Mouse (Mus musculus): ENCODE results near the gene Alx1.

Gene Alx1

DNA sequence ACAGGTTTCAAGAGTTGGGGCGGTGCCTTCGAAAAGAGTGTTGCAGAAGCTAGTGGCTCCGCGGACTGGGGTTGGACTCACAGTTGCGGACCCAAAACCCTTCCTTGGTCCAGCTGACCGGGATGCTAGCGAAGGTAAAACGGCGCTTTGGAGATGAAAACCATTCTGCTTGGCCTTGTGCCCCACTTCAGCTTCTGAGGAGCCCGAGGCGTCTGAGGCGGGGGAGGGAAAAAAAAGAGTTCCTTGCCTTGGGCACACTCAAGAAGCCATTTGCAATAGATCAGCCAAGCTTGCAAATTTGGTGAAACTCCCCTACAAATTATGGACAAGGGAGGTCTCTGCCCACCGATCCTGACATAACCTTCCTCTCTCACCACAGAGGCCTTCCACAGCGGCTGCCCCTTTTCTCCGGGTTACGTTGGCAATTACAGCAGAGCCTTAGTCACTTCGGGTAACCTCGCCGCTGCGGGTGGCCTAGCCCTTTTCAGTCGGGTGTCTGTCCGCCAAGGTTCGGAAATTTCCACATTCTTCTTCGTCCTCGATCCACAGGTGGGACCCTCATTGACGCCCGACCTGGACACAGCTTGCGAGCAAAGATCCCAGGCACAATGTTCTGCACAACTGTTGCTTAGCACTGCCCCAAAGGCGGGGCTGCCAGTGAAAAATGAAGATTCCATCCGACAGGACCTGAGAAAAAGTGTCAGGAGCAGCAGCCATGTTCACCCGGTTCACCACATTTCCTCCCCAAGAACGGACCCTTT lies at the start of gene Alx1:
Alx1 (minus strand) TSS at position 486 of the 761 bp plus-strand sequence.
- DNase-seq (ENCODE audit: low spot score in 2 of 2), result no peak

DNA sequence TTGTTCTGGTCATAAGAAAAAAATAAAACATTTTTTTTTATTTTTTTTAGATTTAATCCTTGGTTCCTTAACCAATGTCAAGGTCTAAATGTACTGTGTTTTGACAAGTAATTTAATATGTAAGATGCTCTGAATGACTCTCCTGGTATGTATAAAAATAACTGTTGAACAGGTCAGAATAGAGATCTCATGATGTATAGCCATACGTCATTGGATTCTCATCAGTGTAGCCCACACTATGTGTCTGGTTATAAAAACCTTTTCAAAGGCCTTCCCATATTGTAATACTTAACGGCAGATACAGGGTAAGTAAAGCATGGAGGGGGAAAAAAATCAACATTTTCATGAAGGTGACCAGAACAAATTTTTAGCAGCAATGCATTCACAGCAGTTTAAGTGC lies 19.6 kb upstream of the Alx1 start:
- DNase-seq (ENCODE audit: low spot score in 2 of 2), result no peak

DNA sequence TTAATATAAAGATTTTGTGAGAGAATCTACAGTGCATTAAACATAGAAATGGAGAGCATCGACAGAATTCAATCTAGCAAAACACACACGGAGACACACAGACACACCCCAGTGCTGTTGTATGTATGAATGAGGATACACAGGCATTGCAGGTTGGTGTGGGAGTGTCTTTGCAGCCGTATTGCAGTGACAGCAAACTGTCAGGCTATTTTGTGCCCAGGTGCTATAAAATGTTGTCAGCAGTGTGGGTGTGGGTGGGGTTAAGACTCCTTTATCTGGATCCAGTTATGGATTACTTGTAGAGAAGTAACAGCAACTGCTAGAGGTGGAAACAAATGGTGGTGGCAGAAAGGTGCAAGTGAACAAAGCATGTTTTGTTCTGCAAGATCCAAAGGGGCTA lies 16.6 kb upstream of the Alx1 start:
- DNase-seq (ENCODE audit: low spot score in 2 of 2), result no peak

- no peak for DNase-seq (ENCODE audit: low spot score in 2 of 2)
Measured at GRCm38 (mm10) chr10:103045019-103045418, 15.0 kb upstream of the Alx1 start.

GRCm38 (mm10) chr10:103035002-103035640 lies 5.1 kb upstream of the Alx1 start:
- DNase-seq (ENCODE audit: low spot score in 2 of 2), result no peak

- no peak for DNase-seq (ENCODE audit: low spot score in 2 of 2)
Measured at GRCm38 (mm10) chr10:103030931-103031330, 916 bp upstream of the Alx1 start.

GRCm38 (mm10) chr10:103029132-103029729 lies 784 bp downstream of the Alx1 start:
- no peak for DNase-seq (ENCODE audit: low spot score in 2 of 2)

DNA sequence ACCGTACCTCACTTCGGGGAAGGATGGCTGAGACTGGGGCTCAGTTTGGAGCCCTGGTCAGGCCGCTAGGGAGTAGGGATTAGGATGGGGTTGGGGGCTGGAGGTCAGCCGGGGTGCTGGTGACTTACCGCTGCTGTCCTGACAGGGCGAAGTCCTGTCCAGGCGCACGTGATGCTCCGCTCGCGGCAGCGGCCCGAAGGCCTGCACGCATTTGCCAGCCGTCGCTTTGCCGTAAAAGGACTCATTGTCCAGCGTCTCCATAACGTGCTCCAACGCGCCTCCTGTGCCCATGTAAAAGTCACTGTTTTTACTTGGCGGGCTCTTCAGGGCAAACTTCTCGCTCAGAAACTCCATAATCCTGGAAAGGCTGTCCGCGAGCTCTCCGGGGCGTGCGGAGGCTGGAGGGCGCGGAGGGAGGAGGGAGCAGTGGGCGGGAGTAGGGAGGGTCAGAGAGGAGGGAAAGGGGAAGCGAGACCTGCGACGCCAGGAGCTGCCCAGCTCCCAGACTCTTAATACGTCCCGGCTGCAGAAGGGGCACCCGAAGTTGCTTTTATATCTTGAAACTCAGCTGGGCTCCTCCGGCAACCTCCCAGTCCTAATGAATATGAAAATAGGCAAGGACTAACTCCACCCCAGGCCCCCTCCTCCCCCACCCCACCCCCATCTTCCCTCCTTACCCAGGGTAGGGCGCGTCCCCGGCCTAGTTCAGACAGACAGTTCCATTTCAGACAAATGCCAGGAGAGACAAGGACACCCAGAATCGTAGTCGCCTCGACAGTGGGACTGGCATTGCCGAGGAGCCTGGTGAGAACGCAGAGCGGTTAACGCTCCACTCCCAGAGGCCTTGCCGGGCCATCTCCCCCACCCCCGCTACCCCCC lies 1.5 kb downstream of the Alx1 start:
- DNase-seq (ENCODE audit: low spot score in 2 of 2), result no peak

GRCm38 (mm10) chr10:103027931-103028252 lies 2.1 kb downstream of the Alx1 start:
- DNase-seq (ENCODE audit: low spot score in 2 of 2), result no peak

- no peak for DNase-seq (ENCODE audit: low spot score in 2 of 2)
Measured at GRCm38 (mm10) chr10:103027226-103027930, 2.6 kb downstream of the Alx1 start.

GRCm38 (mm10) chr10:103026636-103027225 lies 3.3 kb downstream of the Alx1 start:
- no peak for DNase-seq (ENCODE audit: low spot score in 2 of 2)

DNA sequence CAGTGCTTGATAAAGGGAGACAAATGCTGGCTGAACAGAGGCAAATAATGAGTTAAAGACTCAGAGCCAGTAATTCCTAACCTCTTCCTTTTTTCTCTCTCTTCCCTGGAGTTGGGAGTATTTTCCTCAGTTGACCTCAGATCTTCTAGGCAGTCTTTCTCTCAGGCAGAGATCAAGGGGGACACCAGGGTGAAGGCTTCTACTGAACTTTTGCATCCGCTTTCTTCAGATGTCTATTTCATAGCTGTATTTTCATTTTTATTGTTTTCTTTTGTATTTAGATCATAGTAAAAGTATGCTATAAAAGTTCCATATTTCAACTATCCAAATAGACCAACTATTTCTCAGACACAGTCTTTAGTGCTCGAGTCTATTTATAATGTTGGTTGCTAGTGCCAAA lies 27.5 kb downstream of the Alx1 start:
- DNase-seq (ENCODE audit: low spot score in 2 of 2), result no peak

DNA sequence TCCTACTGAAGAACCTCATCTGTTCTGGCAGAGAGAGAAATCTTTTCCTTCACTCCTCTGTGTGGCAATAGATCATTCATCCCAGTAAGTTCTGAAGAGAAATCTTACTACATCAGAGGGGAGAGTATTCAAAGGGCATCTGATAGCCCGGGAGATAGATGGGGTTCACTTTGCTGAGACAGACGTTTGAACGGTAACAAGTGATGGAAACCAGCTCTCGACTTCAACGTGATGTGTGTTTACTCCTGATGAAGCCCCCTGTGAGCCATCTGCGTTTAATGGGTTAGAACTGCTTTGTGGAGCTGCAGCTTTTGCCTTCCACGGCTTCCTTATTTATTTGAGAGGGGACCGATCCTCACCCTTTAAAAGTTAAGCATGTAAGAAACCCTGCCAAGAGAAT lies 29.1 kb downstream of the Alx1 start:
- DNase-seq (ENCODE audit: low spot score in 2 of 2), result no peak

- no peak for DNase-seq (ENCODE audit: low spot score in 2 of 2)
Measured at GRCm38 (mm10) chr10:102999584-102999983, 30.4 kb downstream of the Alx1 start.

DNA sequence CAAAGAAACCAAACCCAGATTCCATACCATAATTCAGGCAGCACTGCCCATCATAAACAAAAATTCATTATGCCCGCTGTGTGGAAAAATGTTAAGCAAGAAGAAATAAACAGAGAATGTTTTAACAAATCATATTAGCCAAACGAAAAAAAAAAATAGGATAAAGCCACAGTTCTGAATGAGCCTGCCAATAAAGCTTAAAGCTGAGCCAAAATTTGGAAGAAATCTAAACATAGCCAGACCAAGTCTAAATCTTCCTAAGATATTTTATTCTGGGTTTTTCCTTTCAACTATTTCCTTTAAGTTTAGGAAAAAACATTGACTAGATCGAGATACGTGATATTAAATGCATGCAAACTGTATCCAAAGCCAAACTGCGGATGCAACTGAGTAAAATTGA lies 54.9 kb downstream of the Alx1 start:
- no peak for DNase-seq (ENCODE audit: low spot score in 2 of 2)

- DNase-seq (ENCODE audit: low spot score in 2 of 2), result no peak
Measured at GRCm38 (mm10) chr10:102959602-102960001, 70.4 kb downstream of the Alx1 start.
